Mouse (Mus musculus) C2C12 (cell line): ENCODE data around the gene Tpd52l1. TPM values are rescaled to one million over a fixed set of nuclear protein-coding genes. Genes with fewer than 3 reads are reported as not detected.

Experiments
- H3K27me3 ChIP-seq: one replicate; pipeline ENCODE4 v1.6.1; 2011; ENCODE audit not compliant: control insufficient read depth, insufficient read depth, insufficient read length
- H3K36me3 ChIP-seq: one replicate; pipeline ENCODE4 v1.6.1; 2011; ENCODE audit not compliant: control insufficient read depth, insufficient read depth
- H3K4me3 ChIP-seq: one replicate; pipeline ENCODE4 v1.5.1; 2011; ENCODE audit warnings: mild to moderate bottlenecking, control low read depth; ENCODE audit not compliant: poor library complexity, insufficient read depth, severe bottlenecking
- H3K79me2 ChIP-seq: one replicate; pipeline ENCODE4 v1.6.1; 2011; ENCODE audit not compliant: control insufficient read depth, insufficient read depth
- H3K79me3 ChIP-seq: one replicate; pipeline ENCODE4 v1.6.1; 2011; ENCODE audit warnings: low read depth, control low read depth
- H3ac ChIP-seq: one replicate; pipeline ENCODE3; 2011; ENCODE audit warnings: low read depth; ENCODE audit not compliant: control insufficient read depth, insufficient read length
- CEBPB ChIP-seq: IDR thresholded peaks from one replicate; pipeline ENCODE4 v1.6.1; 2011; ENCODE audit warnings: low read depth, mild to moderate bottlenecking, control low read depth, moderate library complexity
- CTCF ChIP-seq: IDR thresholded peaks from one replicate; pipeline ENCODE4 v1.5.1; 2011; ENCODE audit not compliant: control insufficient read depth, insufficient read depth, insufficient read length
- FOSL1 ChIP-seq: IDR thresholded peaks from one replicate; pipeline ENCODE4 v1.8.0; 2011; ENCODE audit warnings: mild to moderate bottlenecking, low read length; ENCODE audit not compliant: poor library complexity, insufficient read depth, severe bottlenecking
- MAX ChIP-seq: IDR thresholded peaks from one replicate; pipeline ENCODE4 v1.6.1; 2011; ENCODE audit warnings: mild to moderate bottlenecking, control low read depth
- MYOD1 ChIP-seq: IDR thresholded peaks from one replicate; pipeline ENCODE4 v1.6.1; 2011; ENCODE audit warnings: low read depth; ENCODE audit not compliant: control insufficient read depth, insufficient read length
- MYOG ChIP-seq: IDR thresholded peaks from one replicate; pipeline ENCODE4 v1.6.1; 2011; ENCODE audit not compliant: control insufficient read depth, insufficient read length; ENCODE audit errors: extremely low read depth
- USF1 ChIP-seq: IDR thresholded peaks from one replicate; pipeline ENCODE4 v1.6.1; 2011; ENCODE audit warnings: low read depth, mild to moderate bottlenecking, control low read depth, moderate library complexity
- long read RNA-seq, 2 experiments: library from polyadenylated mRNA; unstranded; transcript quantifications; one replicate each; pipeline ENCODE4 v2.0.0; 2019 to 2020
- polyA plus RNA-seq: library from polyadenylated mRNA; unstranded; fragments of >200 nt; fragmentation: generic; extraction: Trizol; gene quantifications from one replicate; pipeline ENCODE4 v1.2.1, GENCODE M21; 2012; ENCODE audit warnings: missing spikeins

Gene Tpd52l1
- 60.9 TPM for polyA plus RNA-seq
- long read RNA-seq, experiment 1, transcript Tpd52l1-204 (5 exons, 1,103 nt): major isoform, 9 of 9 reads
- long read RNA-seq, experiment 1, partial matches to known transcripts: 0 of 9 reads
- long read RNA-seq, experiment 1, other reads (novel, unspliced or antisense): 0 of 9 reads
- long read RNA-seq, experiment 2, transcript Tpd52l1-204 (5 exons, 1,103 nt): major isoform, 5 of 6 reads
- long read RNA-seq, experiment 2, partial matches to known transcripts: 1 of 6 reads
- long read RNA-seq, experiment 2, other reads (novel, unspliced or antisense): 0 of 6 reads

GRCm38 (mm10) chr10:31445291-31446124 is at the start of gene Tpd52l1:
Tpd52l1 (minus strand) TSS chr10:31445958.
- Histone ChIP-seq H3K79me2 (no peaks in the 10 kb centered on the region), H3K27me3 (no peaks in the 10 kb centered on the region), H3ac (peak within 1 kb of the TSS; percentile 88), H3K4me3 (peak within 1 kb of the TSS; percentile 39), H3K36me3 (no peaks in the 10 kb centered on the region), H3K79me3 (no peaks in the 10 kb centered on the region)
- no peak for TF ChIP-seq FOSL1
- peak; percentile 99 for TF ChIP-seq CTCF

- no peak overlapping the region for H3ac ChIP-seq
- TF ChIP-seq MAX (no peak), USF1 (no peak), MYOG (no peak), CTCF (no peak), CEBPB (no peak), MYOD1 (no peak)
Measured at GRCm38 (mm10) chr10:31494296-31494695, 48.5 kb upstream of the Tpd52l1 start.

DNA sequence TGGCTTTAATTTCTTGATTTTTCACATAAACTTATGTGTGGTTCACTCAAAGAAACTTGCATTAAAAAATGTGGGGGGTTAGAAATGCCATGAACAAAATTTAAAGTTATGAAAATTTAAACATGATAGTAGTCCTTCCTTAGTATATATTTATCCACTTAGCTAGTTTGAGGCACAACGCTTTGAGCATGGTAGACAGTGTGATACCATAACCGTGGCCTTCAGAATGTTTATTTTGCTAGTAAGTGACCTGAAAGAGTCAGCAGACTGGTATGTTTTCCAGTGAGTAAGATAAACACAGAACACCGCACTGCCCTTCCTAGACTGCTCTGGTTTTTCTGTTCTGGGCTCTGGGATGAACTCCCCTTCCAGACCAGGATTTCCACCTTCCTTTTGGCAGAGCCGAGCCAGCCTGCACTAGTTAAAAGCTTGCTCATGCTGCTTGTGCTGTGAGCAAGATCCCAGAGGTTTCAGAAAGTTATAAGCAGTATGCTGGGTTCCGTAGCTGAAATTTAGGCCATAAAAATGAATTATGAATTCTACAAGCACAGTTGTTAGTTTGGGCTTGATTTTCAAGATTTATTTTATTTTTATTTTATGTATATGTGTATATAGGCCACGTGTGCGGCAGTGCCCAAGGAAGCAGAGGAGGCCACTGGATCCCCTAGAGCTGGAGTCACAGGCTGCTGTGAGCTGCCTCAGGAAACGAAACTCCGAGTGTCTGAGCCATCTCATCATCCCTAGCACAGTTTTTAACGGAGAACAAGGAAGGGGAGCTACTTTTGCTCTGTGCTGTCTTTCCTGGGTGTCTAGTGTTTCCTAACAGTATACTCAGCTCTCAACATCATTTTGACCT is 21.5 kb upstream of the Tpd52l1 start:
- Histone ChIP-seq H3K27me3 (no peaks in the 10 kb centered on the region), H3K79me3 (no peaks in the 10 kb centered on the region), H3K36me3 (no peaks in the 10 kb centered on the region), H3ac (peak overlapping the region; percentile 61), H3K4me3 (no peak overlapping the region), H3K79me2 (no peaks in the 10 kb centered on the region)
- TF ChIP-seq MYOD1 (no peak), MYOG (no peak), USF1 (peak; percentile 3), CEBPB (no peak), MAX (peak; percentile 69), FOSL1 (peak; percentile 47), CTCF (no peak)

More at GRCm38 (mm10) chr10:31494296-31494695, 48.5 kb upstream of the Tpd52l1 start:
- Histone ChIP-seq H3K79me2 (no peaks in the 10 kb centered on the region), H3K36me3 (peaks cover 50% of the 10 kb centered on the region), H3K4me3 (no peak overlapping the region), H3K27me3 (no peaks in the 10 kb centered on the region), H3K79me3 (no peaks in the 10 kb centered on the region)

- TF ChIP-seq CTCF: no peak
- no peak for TF ChIP-seq MYOG
- no peak for TF ChIP-seq MAX
- TF ChIP-seq USF1: no peak
- TF ChIP-seq CEBPB: no peak
- no peak for TF ChIP-seq FOSL1
- TF ChIP-seq MYOD1: no peak
- H3K79me3 ChIP-seq: no peaks in the 10 kb centered on the region
- no peaks in the 10 kb centered on the region for H3K79me2 ChIP-seq
- H3ac ChIP-seq: no peak overlapping the region
- H3K36me3 ChIP-seq: no peaks in the 10 kb centered on the region
- H3K4me3 ChIP-seq: no peak overlapping the region
- no peaks in the 10 kb centered on the region for H3K27me3 ChIP-seq
Measured at GRCm38 (mm10) chr10:31465840-31466541, 20.2 kb upstream of the Tpd52l1 start.

DNA sequence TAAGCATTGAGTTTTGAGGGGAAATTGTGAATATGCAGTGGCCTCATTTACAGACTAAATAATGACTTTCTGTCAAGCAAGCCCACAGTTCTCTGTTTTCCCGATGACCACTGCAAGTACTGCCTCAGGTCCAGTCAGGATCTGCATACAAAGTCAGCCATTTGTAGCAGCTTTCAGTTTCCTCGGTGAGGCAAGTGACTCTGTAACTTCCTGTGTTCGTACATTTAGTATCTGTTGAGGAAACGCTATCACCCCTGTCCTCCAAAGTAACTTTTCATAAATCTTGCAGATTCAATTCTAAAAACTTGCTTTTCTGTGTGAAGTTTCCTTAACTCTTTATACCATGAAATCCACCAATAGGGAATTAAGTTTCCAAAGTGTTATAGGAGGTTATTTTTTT is 19.7 kb upstream of the Tpd52l1 start:
- Histone ChIP-seq H3K79me2 (no peaks in the 10 kb centered on the region), H3K27me3 (no peaks in the 10 kb centered on the region), H3K36me3 (no peaks in the 10 kb centered on the region), H3K79me3 (no peaks in the 10 kb centered on the region), H3K4me3 (no peak overlapping the region), H3ac (no peak overlapping the region)
- TF ChIP-seq FOSL1: no peak
- no peak for TF ChIP-seq CTCF
- TF ChIP-seq CEBPB: no peak
- TF ChIP-seq MAX: no peak
- TF ChIP-seq USF1: no peak
- no peak for TF ChIP-seq MYOD1
- TF ChIP-seq MYOG: no peak
